Mouse (Mus musculus) heart, postnatal 0 days (tissue): ENCODE data around the gene Rpa2. TPM values are rescaled to one million over a fixed set of nuclear protein-coding genes. Genes with fewer than 3 reads are reported as not detected.

Experiments
- ATAC-seq: fragments of 200-750 bp; cut with Nextera tagmentation; 2 replicates; pipeline ENCODE4 v1.8.0; 2017; ENCODE audit warnings: low read depth, moderate number of reproducible peaks, moderate library complexity; ENCODE audit not compliant: insufficient read depth
- DNase-seq: peaks from one replicate; pipeline ENCODE4 v3.0.0-alpha.2; 2016; ENCODE audit warnings: low spot score
- H3K27ac ChIP-seq: fragments of 300-500 bp; sonication (generic); 2 replicates; pipeline ENCODE4 v1.5.1; 2014; ENCODE audit warnings: low read depth, mild to moderate bottlenecking
- H3K27me3 ChIP-seq: fragments of 300-500 bp; sonication (generic); 2 replicates; pipeline ENCODE4 v1.6.1; 2014; ENCODE audit warnings: low read length, mixed read lengths; ENCODE audit not compliant: control insufficient read depth, insufficient read depth
- H3K36me3 ChIP-seq: fragments of 300-500 bp; sonication (generic); replicated peaks from 2 replicates; pipeline ENCODE4 v1.6.1; 2014; ENCODE audit warnings: low read length, mixed read lengths; ENCODE audit not compliant: control insufficient read depth, insufficient read depth
- H3K4me1 ChIP-seq: fragments of 300-500 bp; sonication (generic); 2 replicates; pipeline ENCODE4 v1.6.1; 2014; ENCODE audit warnings: antibody characterized with exemption; ENCODE audit not compliant: control insufficient read depth, insufficient read depth
- H3K4me2 ChIP-seq: fragments of 300-500 bp; sonication (generic); 2 replicates; pipeline ENCODE4 v1.6.1; 2014; ENCODE audit warnings: low read depth, mild to moderate bottlenecking, low read length, moderate library complexity
- H3K4me3 ChIP-seq: fragments of 300-500 bp; sonication (generic); 2 replicates; pipeline ENCODE4 v1.5.1; 2014; ENCODE audit warnings: low read depth, low read length
- H3K9ac ChIP-seq: fragments of 300-500 bp; sonication (generic); replicated peaks from 2 replicates; pipeline ENCODE4 v1.6.1; 2014; ENCODE audit warnings: low read depth, low read length, mixed read lengths
- H3K9me3 ChIP-seq: fragments of 300-500 bp; sonication (generic); replicated peaks from 2 replicates; pipeline ENCODE4 v1.6.1; 2016; ENCODE audit warnings: low read length; ENCODE audit not compliant: control insufficient read depth
- CTCF ChIP-seq: IDR thresholded peaks from 2 replicates; pipeline ENCODE4 v1.5.1; 2016; ENCODE audit warnings: antibody characterized with exemption, control low read depth, low read depth
- EP300 ChIP-seq: IDR thresholded peaks from 2 replicates; pipeline ENCODE4 v1.6.1; 2016; ENCODE audit warnings: antibody characterized with exemption, low read depth
- WGBS: fragments of 180-500 bp; shearing (Covaris S2); extraction: QIAGEN DNeasy Blood & Tissue Kit; methylation state at CpG from one replicate; pipeline ENCODE4 v1.1.7; 2014; 5-methylcytosine and 5-hydroxymethylcytosine counted together
- polyA plus RNA-seq: library from polyadenylated mRNA; unstranded; fragments of >200 nt; fragmentation: Nextera tagmentation; extraction: Ambion mirVana; gene quantifications from 2 replicates; pipeline ENCODE4 v1.2.1, GENCODE M21; 2015
- total RNA-seq: library from RNA; depleted of rRNA; stranded (reverse); fragments of >200 nt; gene quantifications from 2 replicates; pipeline ENCODE4 v1.2.3, GENCODE M21; 2014; ENCODE audit warnings: low replicate concordance

The Rpa2 gene
- total and polyA plus RNA-seq, 2 experiments from 2014 or later, result 26.1 to 32.0 TPM

GRCm38 (mm10) chr4:132805146-132805545 lies 37.0 kb downstream of the Rpa2 start:
- Histone ChIP-seq H3K9me3 (0 out of 2 replicates have a peak, but pooled peaks cover under 1% of the 10 kb centered on the region), H3K9ac (no peak overlapping the region), H3K4me3 (no peak overlapping the region), H3K27me3 (no peaks in the 10 kb centered on the region), H3K4me2 (no peak overlapping the region), H3K27ac (no peak overlapping the region), H3K36me3 (no peaks in the 10 kb centered on the region), H3K4me1 (no peaks in the 10 kb centered on the region; the same call in 1 of the 2 replicates)
- ATAC-seq (no peak), DNase-seq (no peak)
- WGBS, result 77% methylated on average over 5 of the region's 5 CpGs
- TF ChIP-seq CTCF (no peak), EP300 (no peak)

GRCm38 (mm10) chr4:132805599-132806197 lies 37.6 kb downstream of the Rpa2 start:
- Histone ChIP-seq H3K27me3 (no peaks in the 10 kb centered on the region), H3K9me3 (peaks cover 6% of the 10 kb centered on the region), H3K4me1 (no peaks in the 10 kb centered on the region; the same call in 1 of the 2 replicates), H3K4me2 (no peak overlapping the region), H3K36me3 (no peaks in the 10 kb centered on the region), H3K9ac (no peak overlapping the region), H3K27ac (no peak overlapping the region), H3K4me3 (no peak overlapping the region)
- WGBS, result 52% methylated on average over 12 of the region's 12 CpGs
- no peak for DNase-seq
- TF ChIP-seq EP300 (no peak), CTCF (no peak)
- no peak for ATAC-seq

- no peaks in the 10 kb centered on the region for H3K36me3 ChIP-seq
- no peak for ATAC-seq
- H3K9me3 ChIP-seq, result peaks cover 14% of the 10 kb centered on the region
- TF ChIP-seq CTCF (no peak), EP300 (no peak)
- H3K27me3 ChIP-seq, result no peaks in the 10 kb centered on the region
- no peaks in the 10 kb centered on the region; the same call in 1 of the 2 replicates for H3K4me1 ChIP-seq
- no peak overlapping the region for H3K4me3 ChIP-seq
- H3K9ac ChIP-seq, result no peak overlapping the region
- no peak for DNase-seq
- H3K27ac ChIP-seq, result no peak overlapping the region
- WGBS, result 89% methylated on average over 7 of the region's 7 CpGs
- no peak overlapping the region for H3K4me2 ChIP-seq
These were observed 38.6 kb downstream of the Rpa2 start for GRCm38 (mm10) chr4:132806620-132807191.

- H3K36me3 ChIP-seq, result no peaks in the 10 kb centered on the region
- no peaks in the 10 kb centered on the region for H3K27me3 ChIP-seq
- H3K4me1 ChIP-seq, result no peaks in the 10 kb centered on the region; the same call in 1 of the 2 replicates
- no peak overlapping the region for H3K9ac ChIP-seq
- no peak overlapping the region for H3K4me3 ChIP-seq
- H3K4me2 ChIP-seq, result no peak overlapping the region
- peak overlapping the region; percentile 62 for H3K27ac ChIP-seq
- ATAC-seq (peak; percentile 64; the same call in 1 of the 2 replicates), DNase-seq (peak; percentile 50)
- 46% methylated on average over 5 of the region's 5 CpGs for WGBS
- TF ChIP-seq CTCF (no peak), EP300 (no peak)
- peaks cover 14% of the 10 kb centered on the region for H3K9me3 ChIP-seq
These were observed 39.9 kb downstream of the Rpa2 start for GRCm38 (mm10) chr4:132807771-132808641.

- H3K9me3 ChIP-seq, result peaks cover 14% of the 10 kb centered on the region
- H3K4me1 ChIP-seq, result no peaks in the 10 kb centered on the region; the same call in 1 of the 2 replicates
- H3K27ac ChIP-seq, result peak overlapping the region; percentile 51
- no peak overlapping the region for H3K9ac ChIP-seq
- no peaks in the 10 kb centered on the region for H3K27me3 ChIP-seq
- H3K4me2 ChIP-seq, result no peak overlapping the region
- H3K4me3 ChIP-seq, result no peak overlapping the region
- WGBS, result 78% methylated on average over 5 of the region's 5 CpGs
- DNase-seq (no peak), ATAC-seq (no peak)
- no peaks in the 10 kb centered on the region for H3K36me3 ChIP-seq
- TF ChIP-seq EP300 (no peak), CTCF (no peak)
These were observed 41.5 kb downstream of the Rpa2 start for GRCm38 (mm10) chr4:132809621-132810020.
